8 mouse cellular contexts compared by ENCODE assay signal in the genomic region with DNA sequence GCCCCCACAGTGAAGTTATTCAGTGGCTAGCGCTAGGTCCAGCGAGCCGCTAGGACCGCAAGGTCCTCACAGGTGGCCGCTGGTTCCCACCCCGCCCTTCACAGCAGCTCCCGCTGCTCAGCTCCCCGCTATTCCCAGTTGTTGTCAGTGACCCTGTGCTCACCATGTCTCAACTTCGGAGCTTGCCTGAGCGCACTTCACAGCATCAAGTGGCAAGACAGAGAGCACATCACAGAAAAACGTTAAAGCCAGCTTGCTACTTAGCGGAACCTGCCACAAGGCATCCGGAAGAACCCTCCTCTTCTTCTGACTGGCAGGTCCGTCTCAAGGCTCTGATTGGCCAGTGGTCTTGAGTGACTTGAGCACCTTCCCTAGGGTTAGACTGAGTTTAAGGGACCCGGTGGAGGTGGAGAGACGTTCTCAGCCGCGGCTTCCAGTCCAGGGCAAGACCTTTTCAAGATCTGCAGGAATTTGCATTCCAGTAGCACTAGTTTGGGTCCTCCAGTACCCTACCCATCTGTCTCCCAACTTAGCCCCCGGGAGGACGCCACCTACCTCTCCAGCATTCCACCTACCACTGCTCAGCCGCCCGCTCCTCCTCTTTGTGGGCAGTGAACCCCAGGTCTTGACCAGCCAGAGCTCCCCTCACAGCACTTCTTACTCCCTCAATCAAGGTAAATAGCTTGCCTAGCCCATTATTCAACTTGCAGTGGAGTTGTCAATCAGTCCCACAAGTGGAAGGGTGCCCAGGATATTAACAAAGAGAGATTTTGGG. TPM values are rescaled to one million over a fixed set of nuclear protein-coding genes. Genes with fewer than 3 reads are reported as not detected.
DNase-seq lines count a peak whose midpoint lies in the region; ATAC-seq lines count a peak whose summit lies in the region.

No protein-coding gene starts in this region.

- peak; percentile 98 for ATAC-seq in common myeloid progenitor, adult 5-6 weeks (replicated peaks; ENCODE audit: low read depth, poor library complexity, severe bottlenecking)

- peaks cover 10% of the 10 kb centered on the region; the same call in 1 of the 2 replicates for H3K9me3 ChIP-seq in megakaryocyte, embryonic 14.5 days

- peak overlapping the region; percentile 92 for H3K4me3 ChIP-seq in megakaryocyte, embryonic 14.5 days (replicated peaks)

- peaks cover 26% of the 10 kb centered on the region for H3K36me3 ChIP-seq in megakaryocyte, embryonic 14.5 days (replicated peaks; ENCODE audit: low read length)

- H3K4me1 ChIP-seq in megakaryocyte, embryonic 14.5 days: peaks cover 41% of the 10 kb centered on the region

- no peaks in the 10 kb centered on the region for H3K27me3 ChIP-seq in megakaryocyte, embryonic 14.5 days (replicated peaks)

- peak; percentile 94 for DNase-seq in ZHBTc4 (ENCODE audit: low read depth, low spot score)
- peak; percentile 75 to 77 for DNase-seq in gastrocnemius, adult 8-10 months (ENCODE audit: low spot score in 2 of 2)
- peak; percentile 78 for DNase-seq in hindlimb bud, embryonic 11.5 days (ENCODE audit: extremely low spot score, low read depth, low spot score)
- peak; percentile 72 to 93 for DNase-seq in left cerebral cortex, adult 8-10 months (ENCODE audit: low spot score in 2 of 2)
- DNase-seq in right cerebral cortex, postnatal 10 days (ENCODE audit: low spot score in 2 of 2): peak; percentile 92 to 96
- DNase-seq in urinary bladder, postnatal 25 days (ENCODE audit: low spot score): peak; percentile 66

RNA-seq across cellular contexts. Expression of a gene that starts 30.4 kb away (rescaled TPM):
- total RNA-seq in common myeloid progenitor, adult 5-6 weeks (2017): 15.8 and 24.8 TPM in 2 replicates
- 10 to 100 TPM in 2 of 4 experiments, 1 to 10 TPM in 2; 9.2 to 11.8 (median 10.2) TPM for total RNA-seq in gastrocnemius, adult 8-10 months (2022)
- total RNA-seq in left cerebral cortex, adult 8-10 months (2022): 10 to 100 TPM; 17.9 to 22.1 (median 20.8) TPM
- not detected in 2 replicates for polyA plus RNA-seq in megakaryocyte, embryonic 14.5 days (2012; ENCODE audit: insufficient read depth, low replicate concordance)

Comparison
In these comparisons a context has a peak if more than half of its experiments do, and no peak if none do; other contexts are left out.
1. Peak in every context shown above with its lines: DNase-seq, ATAC-seq and H3K4me3 ChIP-seq.